Mouse (Mus musculus) layer of hippocampus, adult 18-20 months (tissue): ENCODE measurements around the gene Plxna1. TPM values are rescaled to one million over a fixed set of nuclear protein-coding genes. Genes with fewer than 3 reads are reported as not detected.

ENCODE experiments used
- DNase-seq, 2 experiments: peaks; one replicate each; pipeline ENCODE4 v3.0.0; 2022; ENCODE audit warnings: low spot score in 2 of 2
- total RNA-seq, 2 experiments: library from RNA; stranded (reverse); gene quantifications; 2 replicates each; pipeline ENCODE4 v1.2.3; 2021

Gene Plxna1
- total RNA-seq, 2 experiments from 2014 or later = 112 to 119 TPM

DNA sequence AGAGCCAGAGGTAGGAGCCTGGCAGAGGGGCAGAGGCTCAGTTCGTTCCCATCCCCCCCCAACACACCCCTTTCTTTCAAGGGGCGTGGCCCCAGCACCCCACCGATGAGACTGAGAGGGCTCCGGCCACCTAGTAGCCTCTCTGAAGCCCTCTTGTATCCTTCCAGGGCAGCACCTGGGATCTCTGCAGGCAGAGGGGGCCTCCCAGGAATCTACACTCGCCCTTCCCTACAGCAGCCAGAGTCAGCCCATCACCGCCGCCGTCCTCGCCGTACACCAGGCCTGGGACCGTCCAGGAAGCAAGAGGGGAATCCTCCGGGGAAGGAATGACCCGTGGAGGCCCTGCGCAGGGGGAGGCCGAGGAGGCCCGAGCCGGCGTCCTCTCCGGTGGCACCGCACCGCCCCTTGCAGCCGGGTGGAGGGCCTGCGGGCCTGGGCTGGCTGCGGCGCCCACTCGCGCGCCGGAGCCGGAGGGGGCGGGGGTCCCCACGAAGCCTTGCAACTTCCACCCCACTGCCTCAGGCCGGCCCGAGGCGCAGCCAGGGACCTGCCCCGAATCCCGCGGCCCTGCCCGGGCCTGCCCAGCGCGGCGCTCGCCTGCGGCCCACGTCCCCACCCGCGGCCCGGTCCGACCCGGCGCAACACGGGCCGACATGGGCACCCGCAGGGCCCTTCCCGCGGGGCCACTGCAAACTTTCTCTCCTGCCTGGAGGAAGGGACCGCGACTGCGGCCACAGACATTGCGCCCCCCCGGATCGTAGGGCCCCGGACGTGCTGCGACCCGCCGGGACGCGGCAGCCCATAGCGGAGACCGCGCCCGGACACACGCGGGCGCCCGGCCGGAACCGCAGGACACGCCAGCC is 771 bp downstream of the Plxna1 start:
- no peak for DNase-seq

DNA sequence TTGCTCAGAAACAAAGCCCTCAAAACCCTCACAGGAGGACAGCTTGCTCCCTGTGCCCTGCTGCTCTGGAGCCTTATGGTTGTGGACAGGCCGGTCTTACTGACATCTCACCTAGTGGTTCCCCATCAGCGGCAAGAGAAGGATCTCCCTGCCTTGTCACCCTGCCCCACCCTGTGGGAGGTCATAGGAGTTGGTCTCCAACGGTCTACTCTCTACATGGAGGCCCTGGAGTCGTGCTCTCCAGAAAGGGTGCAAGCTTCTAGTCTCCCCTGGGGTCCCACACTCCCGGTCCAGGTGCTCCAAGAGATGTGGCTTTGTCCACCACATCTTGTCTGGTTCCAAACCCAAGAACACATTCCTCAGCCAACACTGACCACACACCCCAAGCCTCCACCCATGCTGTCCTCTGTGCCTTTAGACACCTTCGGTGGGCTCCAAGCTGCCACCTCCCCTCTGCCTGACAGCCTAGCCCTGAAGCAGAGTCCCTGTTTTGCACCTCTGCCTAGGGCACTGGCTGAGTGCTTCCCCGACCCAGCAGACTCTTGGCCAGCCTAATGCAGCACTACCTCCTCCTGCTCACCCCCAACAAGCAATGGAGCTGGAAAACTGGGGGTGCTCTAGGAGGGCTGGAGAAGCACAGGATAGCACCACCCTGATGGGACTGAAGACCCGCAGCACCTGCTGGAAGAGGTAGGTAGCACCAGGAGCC is 1.6 kb downstream of the Plxna1 start:
- no peak for DNase-seq

DNA sequence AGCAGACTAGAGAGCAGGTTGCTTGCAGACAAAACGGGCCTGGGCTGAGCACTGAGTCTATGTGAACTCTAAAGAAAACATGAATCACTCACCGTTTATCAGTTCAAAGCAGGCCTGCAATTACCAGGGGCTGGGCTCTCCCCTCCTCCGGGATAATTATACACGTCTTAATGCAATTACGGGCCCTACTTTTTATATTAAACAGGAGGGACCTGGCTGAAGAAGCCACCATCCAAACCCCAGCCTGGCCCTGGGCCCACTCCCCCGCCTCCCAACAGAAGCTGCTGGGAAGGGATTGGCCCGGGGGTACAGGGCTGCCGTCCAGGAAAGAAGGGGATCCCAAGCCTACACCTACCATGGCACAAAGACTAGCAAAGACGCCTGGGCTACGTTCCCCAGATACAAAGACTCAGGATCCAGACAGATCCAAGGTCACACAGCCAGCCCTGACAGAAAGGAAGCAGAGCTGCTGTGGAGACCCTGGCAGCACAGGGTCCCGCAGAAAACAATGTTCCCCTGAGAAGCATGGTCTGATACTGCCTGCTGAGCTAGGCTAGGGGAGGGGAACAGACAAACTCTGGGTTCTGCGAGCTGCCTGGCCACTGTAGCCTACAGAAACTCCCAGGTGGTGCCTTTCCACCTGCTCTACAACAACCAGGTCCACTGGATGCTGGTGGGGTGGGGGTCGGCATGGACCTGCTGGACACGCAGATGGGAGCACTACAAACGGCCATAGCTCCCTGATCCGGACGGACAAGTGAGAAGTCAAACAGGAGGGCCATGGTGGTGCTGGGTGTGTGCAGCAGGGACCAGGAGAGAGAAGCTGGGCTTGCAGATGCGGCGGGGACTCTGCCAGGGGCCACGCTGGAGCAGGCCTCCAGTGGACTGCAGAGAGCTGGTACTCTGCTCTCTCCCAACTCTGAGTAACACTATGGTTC is 2.4 kb downstream of the Plxna1 start:
- DNase-seq = peak in 1 of 2 experiments; percentile 28

GRCm38 (mm10) chr6:89359192-89359591 is 3.2 kb downstream of the Plxna1 start:
- DNase-seq = no peak

DNA sequence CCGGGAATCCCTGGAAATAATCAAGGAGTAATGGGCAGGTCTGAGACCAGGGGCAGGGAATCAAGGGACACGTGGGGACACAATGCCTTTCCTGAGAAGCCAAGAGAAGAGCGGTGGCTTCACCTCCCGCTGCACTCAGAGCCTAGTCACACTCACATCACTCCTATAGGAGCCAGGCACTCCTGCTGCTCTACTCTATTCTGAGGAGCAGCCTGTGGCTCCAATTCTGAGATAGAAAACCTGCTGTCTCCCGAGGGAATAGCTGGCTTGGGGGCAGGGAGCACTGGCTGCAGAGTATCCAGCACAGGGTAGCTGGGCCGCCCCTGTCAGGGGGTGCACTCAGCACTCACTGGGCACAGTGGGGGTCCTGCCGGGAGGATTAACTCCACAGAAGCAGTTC is 6.8 kb downstream of the Plxna1 start:
- no peak for DNase-seq

DNA sequence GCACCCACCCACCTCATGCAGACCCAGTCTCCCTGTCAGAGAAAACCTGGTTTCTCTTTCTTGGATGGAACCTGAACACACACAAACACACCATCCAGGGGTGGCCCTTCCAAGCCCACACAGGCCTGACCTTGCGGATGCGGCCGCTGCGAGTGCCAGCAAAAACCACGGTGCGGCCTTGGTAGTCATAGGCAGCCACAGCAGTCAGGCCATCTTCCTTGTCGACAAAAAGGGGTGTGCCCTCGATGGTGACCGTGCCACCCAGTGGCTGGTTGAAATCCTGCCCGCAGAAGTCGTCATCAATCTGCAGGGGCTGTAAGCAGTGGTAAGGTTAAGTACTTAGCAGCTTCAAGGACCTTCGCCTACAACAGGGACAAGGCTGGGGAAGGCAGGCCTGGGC is 7.7 kb downstream of the Plxna1 start:
- DNase-seq = no peak

GRCm38 (mm10) chr6:89354076-89354475 is 8.3 kb downstream of the Plxna1 start:
- no peak for DNase-seq

DNA sequence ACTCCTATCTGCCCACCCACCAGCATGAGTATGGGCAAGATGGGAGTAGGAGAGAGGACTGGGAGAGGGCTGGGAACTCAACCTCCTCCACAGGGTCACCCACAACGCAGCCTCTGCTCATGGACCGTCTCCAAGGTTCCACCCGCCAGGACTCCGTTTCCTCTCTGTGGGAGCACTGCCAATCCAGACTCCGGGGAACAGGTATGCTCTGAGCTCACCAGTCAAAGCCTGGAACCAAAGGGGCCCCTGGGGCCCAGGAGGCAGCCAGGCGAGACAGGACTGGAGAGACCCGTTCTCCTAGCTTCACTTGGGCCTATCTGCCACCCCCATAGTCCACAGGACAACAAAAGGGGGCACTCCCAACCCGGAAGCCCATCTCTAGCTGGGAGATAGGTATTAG is 9.3 kb downstream of the Plxna1 start:
- DNase-seq = no peak

GRCm38 (mm10) chr6:89351441-89352137 is 10.8 kb downstream of the Plxna1 start:
- DNase-seq = no peak

GRCm38 (mm10) chr6:89350520-89350919 is 11.9 kb downstream of the Plxna1 start:
- DNase-seq = no peak

DNA sequence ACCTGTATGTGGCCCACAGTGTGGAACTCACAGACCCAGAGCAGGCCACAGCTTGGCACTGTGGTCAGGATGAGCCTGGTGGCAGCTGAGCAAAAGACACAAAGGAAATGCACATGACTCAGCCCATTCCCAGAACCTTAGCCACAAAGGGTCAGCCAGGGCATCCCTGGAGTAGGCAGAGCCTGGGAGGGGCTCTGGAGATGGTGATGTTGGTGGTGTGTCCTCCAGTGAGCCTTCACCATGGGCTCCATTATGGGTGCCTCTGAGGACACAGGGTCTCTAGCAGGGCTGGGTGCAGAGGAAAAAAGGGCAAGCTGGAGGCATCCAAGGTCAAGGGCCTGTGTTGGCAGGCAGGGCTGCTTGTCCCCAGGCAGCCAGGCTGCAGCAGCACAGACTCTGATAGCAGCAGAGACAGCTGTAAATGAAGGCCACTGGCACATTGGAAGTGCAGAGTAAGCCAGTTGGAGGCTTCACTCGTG is 12.3 kb downstream of the Plxna1 start:
- DNase-seq = no peak

- DNase-seq = no peak
Observed at GRCm38 (mm10) chr6:89348363-89348762, 14.1 kb downstream of the Plxna1 start.

DNA sequence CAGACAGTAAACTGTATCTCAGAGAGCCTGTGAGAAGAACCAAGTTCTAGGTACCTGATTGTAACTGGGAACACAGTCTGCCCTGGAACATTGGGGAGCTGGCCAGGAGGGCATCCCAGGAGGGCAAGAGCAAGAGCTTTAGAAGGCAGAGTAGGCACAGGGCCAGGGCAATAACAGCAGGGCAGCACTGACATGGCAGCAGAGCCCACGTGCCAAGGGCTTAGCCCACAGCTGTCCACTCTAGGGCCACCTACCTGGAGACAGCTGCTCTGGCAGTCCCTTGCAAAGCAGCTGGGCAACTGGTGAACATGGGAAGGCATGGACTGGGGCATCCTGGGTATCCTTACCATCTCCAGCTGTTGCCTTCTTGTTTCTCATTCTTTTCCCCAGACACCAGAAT is 14.6 kb downstream of the Plxna1 start:
- DNase-seq = no peak

GRCm38 (mm10) chr6:89345855-89346254 is 16.6 kb downstream of the Plxna1 start:
- no peak for DNase-seq

DNA sequence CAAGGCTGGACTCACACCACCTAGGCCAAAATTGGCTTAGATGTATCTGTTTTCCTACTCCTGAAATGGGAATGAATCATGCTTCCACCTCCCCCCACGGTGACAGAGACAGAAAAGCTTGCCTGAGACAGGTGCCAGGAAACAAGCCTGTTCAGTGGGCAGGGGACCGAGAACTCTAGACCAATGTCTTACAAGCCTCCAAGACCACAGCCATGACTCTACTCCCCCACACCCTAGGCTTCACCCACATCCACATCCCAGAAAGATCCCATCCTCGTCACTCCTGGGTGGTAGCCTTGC is 17.0 kb downstream of the Plxna1 start:
- DNase-seq = no peak

GRCm38 (mm10) chr6:89344613-89345485 is 17.6 kb downstream of the Plxna1 start:
- DNase-seq = no peak

DNA sequence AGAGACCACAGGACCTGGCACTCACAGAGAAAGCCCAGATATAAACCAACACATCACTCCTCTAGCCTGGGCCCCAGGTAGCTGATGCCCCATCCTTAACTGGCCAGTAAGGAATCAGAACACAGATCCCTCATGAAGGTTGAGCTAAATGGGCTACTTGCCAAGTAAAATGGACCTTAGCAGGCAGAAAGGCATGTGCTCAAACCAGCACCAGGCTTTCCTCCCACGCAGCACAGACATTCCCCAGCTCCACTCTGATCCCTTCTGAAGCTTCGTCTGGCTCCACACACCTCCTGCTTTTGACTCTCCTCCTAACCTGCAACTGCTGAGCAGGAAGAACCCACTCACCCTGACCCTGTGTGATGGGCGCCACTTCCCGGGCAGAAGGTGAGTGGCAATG is 20.4 kb downstream of the Plxna1 start:
- DNase-seq = no peak

DNA sequence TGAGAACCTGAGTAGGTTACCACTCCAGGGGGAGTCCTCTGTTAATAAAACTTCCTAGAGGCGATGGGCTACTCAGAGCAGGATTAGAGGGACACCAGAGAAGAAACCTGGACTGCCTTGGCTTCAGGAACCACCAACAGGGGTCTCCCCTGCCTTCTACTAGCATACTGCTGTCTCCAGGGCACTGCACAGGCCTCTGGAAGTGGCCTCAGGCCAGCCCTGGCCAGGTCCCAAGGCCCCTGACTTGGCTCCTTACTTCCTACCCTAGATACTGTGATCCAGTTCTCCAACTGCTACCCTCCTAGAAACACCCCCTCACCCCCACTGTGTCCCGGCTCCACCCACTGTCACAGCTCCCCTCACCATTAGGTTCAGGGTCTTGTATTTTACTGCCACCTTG is 23.0 kb downstream of the Plxna1 start:
- DNase-seq = no peak

GRCm38 (mm10) chr6:89338733-89339132 is 23.7 kb downstream of the Plxna1 start:
- no peak for DNase-seq

- no peak for DNase-seq
Observed at GRCm38 (mm10) chr6:89337574-89337973, 24.8 kb downstream of the Plxna1 start.
